Mouse (Mus musculus) kidney, postnatal 25 days (tissue): Measurements from ENCODE around the gene Dmd.

Source experiments
- DNase-seq, 2 experiments: peaks; one replicate each; pipeline ENCODE4 v3.0.0; 2021; ENCODE audit warnings: mixed read lengths in 2 of 2

Dmd gene

GRCm38 (mm10) chrX:84435608-84436007 lies 1486.9 kb downstream of the Dmd start:
- DNase-seq, result no peak

GRCm38 (mm10) chrX:84436556-84436955 lies 1487.9 kb downstream of the Dmd start:
- no peak for DNase-seq

GRCm38 (mm10) chrX:84442996-84443395 lies 1494.3 kb downstream of the Dmd start:
- DNase-seq, result no peak

- DNase-seq, result no peak
Observed at GRCm38 (mm10) chrX:84443985-84444384, 1495.3 kb downstream of the Dmd start.

- no peak for DNase-seq
Observed at GRCm38 (mm10) chrX:84444638-84445037, 1496.0 kb downstream of the Dmd start.

GRCm38 (mm10) chrX:84454473-84454872 lies 1505.8 kb downstream of the Dmd start:
- peak in 1 of 2 experiments; percentile 44 for DNase-seq

GRCm38 (mm10) chrX:84514650-84515366 lies 1566.1 kb downstream of the Dmd start:
- no peak for DNase-seq

- DNase-seq, result no peak
Observed at GRCm38 (mm10) chrX:84551995-84552394, 1603.3 kb downstream of the Dmd start.

- DNase-seq, result peak in 1 of 2 experiments; percentile 15
Observed at GRCm38 (mm10) chrX:84553441-84553840, 1604.8 kb downstream of the Dmd start.

GRCm38 (mm10) chrX:84598476-84598875 lies 1649.8 kb downstream of the Dmd start:
- no peak for DNase-seq

GRCm38 (mm10) chrX:84640446-84640845 lies 1691.8 kb downstream of the Dmd start:
- no peak for DNase-seq

- DNase-seq, result no peak
Observed at GRCm38 (mm10) chrX:84747683-84748082, 1799.0 kb downstream of the Dmd start.

GRCm38 (mm10) chrX:84860012-84860647 lies 1911.5 kb downstream of the Dmd start:
- peak in 1 of 2 experiments; percentile 1 for DNase-seq

- no peak for DNase-seq
Observed at GRCm38 (mm10) chrX:84873090-84873489, 1924.4 kb downstream of the Dmd start.

- DNase-seq, result no peak
Observed at GRCm38 (mm10) chrX:84878125-84878524, 1929.5 kb downstream of the Dmd start.

GRCm38 (mm10) chrX:84932715-84933473 lies 1984.2 kb downstream of the Dmd start:
- no peak for DNase-seq

- DNase-seq, result no peak
Observed at GRCm38 (mm10) chrX:84960557-84960956, 2011.9 kb downstream of the Dmd start.

GRCm38 (mm10) chrX:84960972-84961371 lies 2012.3 kb downstream of the Dmd start:
- DNase-seq, result no peak

GRCm38 (mm10) chrX:85008304-85008703 lies 2059.6 kb downstream of the Dmd start:
- DNase-seq, result no peak

- DNase-seq, result no peak
Observed at GRCm38 (mm10) chrX:85041466-85042058, 2092.9 kb downstream of the Dmd start.

GRCm38 (mm10) chrX:85046631-85047030 lies 2098.0 kb downstream of the Dmd start:
- no peak for DNase-seq

- peak; percentile 68 to 80 for DNase-seq
Observed at GRCm38 (mm10) chrX:85048141-85049110, 2099.8 kb downstream of the Dmd start.
